Mouse (Mus musculus) liver, adult 2 months (tissue): ENCODE measurements at regions not wholly inside any gene's neighbourhood (a gene's known extent, or its start where the extent isn't known, plus 50 kb on each side); places are given as distances from the start of the nearest gene placed in this dataset.

Experiments
- DNase-seq: peaks from one replicate; pipeline ENCODE4 v3.0.0-alpha.2; 2011; ENCODE audit warnings: low read depth, low spot score; ENCODE audit errors: extremely low read depth
- H3K27ac ChIP-seq: fragments of 200-500 bp; replicated peaks from 2 replicates; pipeline ENCODE4 v1.5.1; 2012; ENCODE audit warnings: low read depth, mild to moderate bottlenecking, control low read depth, inconsistent platforms, low read length; ENCODE audit not compliant: insufficient read depth
- H3K27me3 ChIP-seq: fragments of 200-500 bp; 2 replicates; pipeline ENCODE4 v1.6.1; 2012; ENCODE audit warnings: mild to moderate bottlenecking, moderate library complexity, low read length, inconsistent platforms; ENCODE audit not compliant: control insufficient read depth, insufficient read depth
- H3K36me3 ChIP-seq: fragments of 200-500 bp; 2 replicates; pipeline ENCODE4 v1.6.1; 2012; ENCODE audit warnings: low read length, inconsistent platforms; ENCODE audit not compliant: control insufficient read depth, insufficient read depth
- H3K4me1 ChIP-seq: fragments of 200-500 bp; 2 replicates; pipeline ENCODE4 v1.6.1; 2011; ENCODE audit warnings: low read length; ENCODE audit not compliant: control insufficient read depth, insufficient read depth
- H3K4me3 ChIP-seq: fragments of 200-500 bp; 2 replicates; pipeline ENCODE4 v1.5.1; 2011; ENCODE audit warnings: low read depth, mild to moderate bottlenecking, control low read depth, low read length, moderate library complexity; ENCODE audit not compliant: insufficient read depth
- H3K79me2 ChIP-seq: fragments of 200-500 bp; 2 replicates; pipeline ENCODE4 v1.6.1; 2012; ENCODE audit warnings: inconsistent platforms, mild to moderate bottlenecking, low read length, moderate library complexity; ENCODE audit not compliant: control insufficient read depth, insufficient read depth
- H3K9ac ChIP-seq: fragments of 200-500 bp; 2 replicates; pipeline ENCODE4 v1.6.1; 2012; ENCODE audit warnings: low read depth, mild to moderate bottlenecking, control low read depth, inconsistent platforms, low read length
- CTCF ChIP-seq: fragments of 200-500 bp; IDR thresholded peaks from 2 replicates; pipeline ENCODE4 v1.5.1; 2011; ENCODE audit warnings: low read depth, low read length, control low read depth
- POLR2A ChIP-seq: fragments of 200-500 bp; IDR thresholded peaks from 2 replicates; pipeline ENCODE4 v1.6.1; 2011; ENCODE audit warnings: low read length, control low read depth; ENCODE audit not compliant: insufficient read depth; ENCODE audit errors: extremely low read depth
- WGBS: fragments of 180-500 bp; shearing (Covaris S2); methylation state at CpG from one replicate; pipeline ENCODE4 v1.1.7; 2018; 5-methylcytosine and 5-hydroxymethylcytosine counted together

- 18% methylated on average over 5 of the region's 5 CpGs for WGBS
- Histone ChIP-seq H3K36me3 (no peaks in the 10 kb centered on the region), H3K4me1 (peaks cover 3% of the 10 kb centered on the region), H3K27ac (no peak overlapping the region), H3K4me3 (no peak overlapping the region), H3K9ac (no peak overlapping the region), H3K79me2 (no peaks in the 10 kb centered on the region), H3K27me3 (no peaks in the 10 kb centered on the region)
- TF ChIP-seq POLR2A (no peak), CTCF (no peak)
- peak; percentile 46 for DNase-seq
Observed at GRCm38 (mm10) chr4:45657350-45657978, 125.2 kb upstream of the Shb start.

- DNase-seq = no peak
- Histone ChIP-seq H3K4me1 (peaks cover 3% of the 10 kb centered on the region), H3K4me3 (no peak overlapping the region), H3K27ac (no peak overlapping the region), H3K36me3 (no peaks in the 10 kb centered on the region), H3K9ac (no peak overlapping the region), H3K27me3 (no peaks in the 10 kb centered on the region), H3K79me2 (no peaks in the 10 kb centered on the region)
- TF ChIP-seq CTCF = no peak
- WGBS = 77% methylated on average over 5 of the region's 5 CpGs
Observed at GRCm38 (mm10) chr4:45655780-45656179, 123.5 kb upstream of the Shb start.

GRCm38 (mm10) chr4:45654804-45655155, 122.5 kb upstream of the Shb start:
- Histone ChIP-seq H3K9ac (no peak overlapping the region), H3K4me1 (peaks cover 3% of the 10 kb centered on the region), H3K79me2 (no peaks in the 10 kb centered on the region), H3K4me3 (no peak overlapping the region), H3K36me3 (no peaks in the 10 kb centered on the region), H3K27ac (no peak overlapping the region), H3K27me3 (no peaks in the 10 kb centered on the region)
- TF ChIP-seq POLR2A = no peak
- no peak for TF ChIP-seq CTCF
- WGBS = 67% methylated on average over 4 of the region's 4 CpGs
- DNase-seq = no peak

GRCm38 (mm10) chr4:45654019-45654803, 121.9 kb upstream of the Shb start:
- Histone ChIP-seq H3K27ac (no peak overlapping the region), H3K4me1 (peaks cover 5% of the 10 kb centered on the region), H3K27me3 (no peaks in the 10 kb centered on the region), H3K9ac (no peak overlapping the region), H3K79me2 (no peaks in the 10 kb centered on the region), H3K4me3 (no peak overlapping the region), H3K36me3 (no peaks in the 10 kb centered on the region)
- DNase-seq = no peak
- 60% methylated on average over 14 of the region's 14 CpGs for WGBS
- TF ChIP-seq POLR2A (no peak), CTCF (no peak)

GRCm38 (mm10) chr4:45648884-45649577, 116.8 kb upstream of the Shb start:
- 45% methylated on average over 9 of the region's 9 CpGs for WGBS
- no peaks in the 10 kb centered on the region for H3K36me3 ChIP-seq

GRCm38 (mm10) chr4:45647514-45647913, 115.2 kb upstream of the Shb start:
- WGBS = 90% methylated on average over 3 of the region's 3 CpGs
- TF ChIP-seq POLR2A = no peak
- TF ChIP-seq CTCF = no peak

More at GRCm38 (mm10) chr4:45648884-45649577, 116.8 kb upstream of the Shb start:
- no peak overlapping the region for H3K4me3 ChIP-seq
- no peak overlapping the region for H3K27ac ChIP-seq
- peak; percentile 68 for DNase-seq
- H3K9ac ChIP-seq = no peak overlapping the region
- no peak for TF ChIP-seq POLR2A
- TF ChIP-seq CTCF = no peak
- no peaks in the 10 kb centered on the region for H3K79me2 ChIP-seq
- H3K4me1 ChIP-seq = peaks cover 3% of the 10 kb centered on the region; the same call in 1 of the 2 replicates
- no peaks in the 10 kb centered on the region for H3K27me3 ChIP-seq

More at GRCm38 (mm10) chr4:45647514-45647913, 115.2 kb upstream of the Shb start:
- no peaks in the 10 kb centered on the region for H3K27me3 ChIP-seq
- H3K27ac ChIP-seq = no peak overlapping the region
- no peak overlapping the region for H3K9ac ChIP-seq
- H3K4me1 ChIP-seq = peaks cover 3% of the 10 kb centered on the region; the same call in 1 of the 2 replicates
- H3K79me2 ChIP-seq = no peaks in the 10 kb centered on the region
- no peak overlapping the region for H3K4me3 ChIP-seq
- H3K36me3 ChIP-seq = no peaks in the 10 kb centered on the region
- no peak for DNase-seq
